Mouse (Mus musculus): Measurements from ENCODE around the gene Aldh1a2. TPM values are rescaled to one million over a fixed set of nuclear protein-coding genes. Genes with fewer than 3 reads are reported as not detected.

Aldh1a2 gene
- total RNA-seq, 2 experiments from 2014 or later = 5.6 to 7.9 TPM

GRCm38 (mm10) chr9:71331661-71332060 lies 116.1 kb downstream of the Aldh1a2 start:
- DNase-seq (ENCODE audit: low spot score in 2 of 2) = no peak
- intact Hi-C loops (cut with DNase I) = no loop called here

- DNase-seq (ENCODE audit: low spot score in 2 of 2) = no peak
Observed at GRCm38 (mm10) chr9:71336674-71337073, 121.1 kb downstream of the Aldh1a2 start.

GRCm38 (mm10) chr9:71337425-71337824 lies 121.8 kb downstream of the Aldh1a2 start:
- intact Hi-C loops (cut with DNase I) = no loop called here
- DNase-seq (ENCODE audit: low spot score in 2 of 2) = no peak

More at GRCm38 (mm10) chr9:71336674-71337073, 121.1 kb downstream of the Aldh1a2 start:
- intact Hi-C loops (cut with DNase I) = no loop called here

GRCm38 (mm10) chr9:71340116-71340515 lies 124.5 kb downstream of the Aldh1a2 start:
- intact Hi-C loops (cut with DNase I) = no loop called here

More at GRCm38 (mm10) chr9:71340116-71340515, 124.5 kb downstream of the Aldh1a2 start:
- DNase-seq (ENCODE audit: low spot score in 2 of 2) = no peak

Other genes starting within 250 kb of the Aldh1a2 start
- gene Aqp9, start 47.1 kb upstream of the Aldh1a2 start, total RNA-seq (2021) = 1 to 10 TPM; 1.8 to 2.0 TPM

Data from left cerebral cortex, postnatal 36 days (tissue).